Mouse (Mus musculus) liver, embryonic 16.5 days (tissue): ENCODE data around the gene 1700019D03Rik. TPM values are rescaled to one million over a fixed set of nuclear protein-coding genes. Genes with fewer than 3 reads are reported as not detected.

Experiments
- ATAC-seq: fragments of 200-750 bp; cut with Nextera tagmentation; 2 replicates; pipeline ENCODE4 v1.8.0; 2017; ENCODE audit warnings: low read depth, mild to moderate bottlenecking, moderate number of reproducible peaks, moderate library complexity
- H3K27ac ChIP-seq: fragments of 300-500 bp; sonication (generic); 2 replicates; pipeline ENCODE4 v1.5.1; 2014; ENCODE audit warnings: mild to moderate bottlenecking, low read length
- H3K27me3 ChIP-seq: fragments of 300-500 bp; sonication (generic); 2 replicates; pipeline ENCODE4 v1.6.1; 2014; ENCODE audit warnings: low read depth, low read length, mixed read lengths; ENCODE audit not compliant: control insufficient read depth, insufficient read depth
- H3K36me3 ChIP-seq: fragments of 300-500 bp; sonication (generic); 2 replicates; pipeline ENCODE4 v1.6.1; 2014; ENCODE audit warnings: mild to moderate bottlenecking; ENCODE audit not compliant: control insufficient read depth, insufficient read depth
- H3K4me1 ChIP-seq: fragments of 300-500 bp; sonication (generic); 2 replicates; pipeline ENCODE4 v1.6.1; 2014; ENCODE audit warnings: low read depth, low read length, mixed read lengths; ENCODE audit not compliant: control insufficient read depth
- H3K4me2 ChIP-seq: fragments of 300-500 bp; sonication (generic); 2 replicates; pipeline ENCODE4 v1.6.1; 2014; ENCODE audit warnings: low read depth, low read length, mixed read lengths
- H3K4me3 ChIP-seq: fragments of 300-500 bp; sonication (generic); 2 replicates; pipeline ENCODE4 v1.5.1; 2014; ENCODE audit warnings: low read depth, mild to moderate bottlenecking, low read length
- H3K9ac ChIP-seq: fragments of 300-500 bp; sonication (generic); 2 replicates; pipeline ENCODE4 v1.6.1; 2014; ENCODE audit warnings: low read depth, low read length
- H3K9me3 ChIP-seq: fragments of 300-500 bp; sonication (generic); replicated peaks from 2 replicates; pipeline ENCODE4 v1.6.1; 2016; ENCODE audit warnings: low read length; ENCODE audit not compliant: control insufficient read depth
- WGBS: fragments of 180-500 bp; shearing (Covaris S2); extraction: QIAGEN DNeasy Blood & Tissue Kit; methylation state at CpG from one replicate; pipeline ENCODE4 v1.1.7; 2014; ENCODE audit not compliant: insufficient replicate concordance; 5-methylcytosine and 5-hydroxymethylcytosine counted together
- polyA plus RNA-seq: library from polyadenylated mRNA; unstranded; fragments of >200 nt; fragmentation: Nextera tagmentation; extraction: Ambion mirVana; gene quantifications from 2 replicates; pipeline ENCODE4 v1.2.1, GENCODE M21; 2015

The 1700019D03Rik gene
- polyA plus RNA-seq, 1 experiment from 2014 or later, result 12.2 TPM

- no peaks in the 10 kb centered on the region for H3K36me3 ChIP-seq
- no peak overlapping the region for H3K4me3 ChIP-seq
- WGBS, result 45% methylated on average over 2 of the region's 2 CpGs
- no peak overlapping the region for H3K4me2 ChIP-seq
- H3K9me3 ChIP-seq, result no peaks in the 10 kb centered on the region
- H3K9ac ChIP-seq, result no peak overlapping the region
- H3K27me3 ChIP-seq, result no peaks in the 10 kb centered on the region
- H3K27ac ChIP-seq, result no peak overlapping the region
- ATAC-seq, result no peak
- H3K4me1 ChIP-seq, result no peaks in the 10 kb centered on the region
Observed at GRCm38 (mm10) chr1:52963097-52963496, 56.9 kb downstream of the 1700019D03Rik start.

DNA sequence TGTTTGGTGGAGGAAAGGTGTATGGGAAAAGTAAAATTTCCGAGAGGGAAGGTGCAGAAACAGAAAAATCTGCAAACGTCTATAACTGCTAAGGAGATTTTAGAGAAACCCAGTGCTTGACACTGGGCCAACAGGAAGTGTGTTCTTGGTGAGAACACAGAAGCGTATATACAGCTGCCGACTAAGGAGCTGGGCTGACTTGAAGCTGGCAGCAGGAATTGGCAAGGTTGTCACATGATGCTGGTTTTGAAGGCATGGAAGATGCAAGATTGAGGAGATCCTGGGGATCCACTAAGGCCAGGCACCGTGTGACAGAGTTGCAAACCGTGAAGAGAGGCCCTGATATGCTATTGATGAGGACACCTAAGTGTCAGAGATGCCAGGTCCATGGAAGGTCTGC, 59.8 kb downstream of the 1700019D03Rik start:
- no peak overlapping the region for H3K9ac ChIP-seq
- no peaks in the 10 kb centered on the region for H3K9me3 ChIP-seq
- no peaks in the 10 kb centered on the region for H3K27me3 ChIP-seq
- no peak overlapping the region for H3K27ac ChIP-seq
- no peaks in the 10 kb centered on the region for H3K36me3 ChIP-seq
- ATAC-seq, result no peak
- H3K4me3 ChIP-seq, result no peak overlapping the region
- WGBS, result 45% methylated on average over 6 of the region's 6 CpGs
- H3K4me2 ChIP-seq, result no peak overlapping the region
- no peaks in the 10 kb centered on the region for H3K4me1 ChIP-seq

- H3K4me1 ChIP-seq, result no peaks in the 10 kb centered on the region
- no peaks in the 10 kb centered on the region for H3K9me3 ChIP-seq
- 57% methylated on average over 4 of the region's 4 CpGs for WGBS
- H3K4me2 ChIP-seq, result no peak overlapping the region
- H3K27me3 ChIP-seq, result peaks cover 9% of the 10 kb centered on the region; the same call in 1 of the 2 replicates
- no peaks in the 10 kb centered on the region for H3K36me3 ChIP-seq
- ATAC-seq, result no peak
- no peak overlapping the region for H3K9ac ChIP-seq
- no peak overlapping the region for H3K27ac ChIP-seq
- H3K4me3 ChIP-seq, result no peak overlapping the region
Observed at GRCm38 (mm10) chr1:52956746-52957145, 63.2 kb downstream of the 1700019D03Rik start.

GRCm38 (mm10) chr1:52955102-52955501, 64.9 kb downstream of the 1700019D03Rik start:
- Histone ChIP-seq H3K4me1 (no peaks in the 10 kb centered on the region), H3K9ac (no peak overlapping the region), H3K4me3 (no peak overlapping the region), H3K4me2 (no peak overlapping the region), H3K9me3 (no peaks in the 10 kb centered on the region), H3K27ac (no peak overlapping the region), H3K27me3 (peaks cover 9% of the 10 kb centered on the region; the same call in 1 of the 2 replicates), H3K36me3 (no peaks in the 10 kb centered on the region)
- ATAC-seq, result no peak
- 12% methylated on average over 6 of the region's 6 CpGs for WGBS

- Histone ChIP-seq H3K9ac (no peak overlapping the region), H3K27ac (no peak overlapping the region), H3K4me1 (no peaks in the 10 kb centered on the region), H3K4me2 (no peak overlapping the region), H3K9me3 (no peaks in the 10 kb centered on the region), H3K4me3 (no peak overlapping the region), H3K36me3 (no peaks in the 10 kb centered on the region), H3K27me3 (peaks cover 9% of the 10 kb centered on the region; the same call in 1 of the 2 replicates)
- WGBS, result 45% methylated on average over 2 of the region's 2 CpGs
- no peak for ATAC-seq
Observed at GRCm38 (mm10) chr1:52954456-52954855, 65.5 kb downstream of the 1700019D03Rik start.

- Histone ChIP-seq H3K27me3 (peaks cover 9% of the 10 kb centered on the region; the same call in 1 of the 2 replicates), H3K9me3 (no peaks in the 10 kb centered on the region), H3K36me3 (no peaks in the 10 kb centered on the region), H3K9ac (no peak overlapping the region), H3K4me2 (peak overlapping the region; percentile 67), H3K4me1 (no peaks in the 10 kb centered on the region), H3K27ac (no peak overlapping the region; the same call in 1 of the 2 replicates), H3K4me3 (no peak overlapping the region)
- WGBS, result 31% methylated on average over 4 of the region's 4 CpGs
- no peak for ATAC-seq
Observed at GRCm38 (mm10) chr1:52953548-52953947, 66.4 kb downstream of the 1700019D03Rik start.

GRCm38 (mm10) chr1:52952551-52953397, 67.2 kb downstream of the 1700019D03Rik start:
- Histone ChIP-seq H3K4me2 (peak overlapping the region; percentile 67), H3K27me3 (peaks cover 9% of the 10 kb centered on the region; the same call in 1 of the 2 replicates), H3K4me3 (peak overlapping the region; percentile 55), H3K4me1 (no peaks in the 10 kb centered on the region), H3K9me3 (no peaks in the 10 kb centered on the region), H3K27ac (peak overlapping the region; percentile 62), H3K9ac (peak overlapping the region; percentile 38), H3K36me3 (no peaks in the 10 kb centered on the region)
- peak; percentile 70 for ATAC-seq
- WGBS, result 1% methylated on average over 47 of the region's 47 CpGs

- Histone ChIP-seq H3K4me3 (peak overlapping the region; percentile 55), H3K4me1 (no peaks in the 10 kb centered on the region), H3K9ac (peak overlapping the region; percentile 38; the same call in 1 of the 2 replicates), H3K27me3 (peaks cover 9% of the 10 kb centered on the region; the same call in 1 of the 2 replicates), H3K4me2 (peak overlapping the region; percentile 67), H3K9me3 (no peaks in the 10 kb centered on the region), H3K36me3 (no peaks in the 10 kb centered on the region), H3K27ac (peak overlapping the region; percentile 62; the same call in 1 of the 2 replicates)
- ATAC-seq, result no peak
- 5% methylated on average over 5 of the region's 5 CpGs for WGBS
Observed at GRCm38 (mm10) chr1:52952143-52952542, 67.8 kb downstream of the 1700019D03Rik start.
